Mouse (Mus musculus): ENCODE results near the gene Casq2. TPM values are rescaled to one million over a fixed set of nuclear protein-coding genes. Genes with fewer than 3 reads are reported as not detected.

Gene Casq2
- polyA plus RNA-seq, 1 experiment from 2014 or later = 45.9 TPM

- WGBS = 70% methylated on average over 10 of the region's 10 CpGs
- Histone ChIP-seq H3K27ac (ENCODE audit: low read length) (peak overlapping the region; percentile 95), H3K9me3 (replicated peaks; ENCODE audit: control insufficient read depth, low read length) (no peaks in the 10 kb centered on the region), H3K9ac (ENCODE audit: low read length) (peak overlapping the region; percentile 18; the same call in 1 of the 2 replicates), H3K27me3 (ENCODE audit: control insufficient read depth, insufficient read depth, low read length) (no peaks in the 10 kb centered on the region), H3K4me2 (ENCODE audit: low read depth, low read length) (no peak overlapping the region), H3K4me1 (ENCODE audit: control insufficient read depth, insufficient read depth, low read length) (peaks cover 18% of the 10 kb centered on the region), H3K36me3 (ENCODE audit: control insufficient read depth, insufficient read depth, low read length) (no peaks in the 10 kb centered on the region), H3K4me3 (replicated peaks; ENCODE audit: low read length) (no peak overlapping the region)
- no peak for ATAC-seq (ENCODE audit: insufficient read depth, low FRiP score)
These were observed 50.9 kb downstream of the Casq2 start for GRCm38 (mm10) chr3:102137158-102137557.

- Histone ChIP-seq H3K9ac (ENCODE audit: low read length) (no peak overlapping the region), H3K4me2 (ENCODE audit: low read depth, low read length) (no peak overlapping the region), H3K27ac (ENCODE audit: low read length) (no peak overlapping the region), H3K36me3 (ENCODE audit: control insufficient read depth, insufficient read depth, low read length) (no peaks in the 10 kb centered on the region), H3K27me3 (ENCODE audit: control insufficient read depth, insufficient read depth, low read length) (no peaks in the 10 kb centered on the region), H3K4me3 (replicated peaks; ENCODE audit: low read length) (no peak overlapping the region), H3K9me3 (replicated peaks; ENCODE audit: control insufficient read depth, low read length) (no peaks in the 10 kb centered on the region), H3K4me1 (ENCODE audit: control insufficient read depth, insufficient read depth, low read length) (peaks cover 18% of the 10 kb centered on the region)
- no peak for ATAC-seq (ENCODE audit: insufficient read depth, low FRiP score)
- 86% methylated on average over 6 of the region's 6 CpGs for WGBS
These were observed 52.7 kb downstream of the Casq2 start for GRCm38 (mm10) chr3:102138899-102139298.

- H3K4me2 ChIP-seq (ENCODE audit: low read depth, low read length) = no peak overlapping the region
- H3K4me1 ChIP-seq (ENCODE audit: control insufficient read depth, insufficient read depth, low read length) = peaks cover 14% of the 10 kb centered on the region
- peak overlapping the region; percentile 77 for H3K27ac ChIP-seq (ENCODE audit: low read length)
- no peaks in the 10 kb centered on the region for H3K27me3 ChIP-seq (ENCODE audit: control insufficient read depth, insufficient read depth, low read length)
- peak; percentile 59; the same call in 1 of the 2 replicates for ATAC-seq (ENCODE audit: insufficient read depth, low FRiP score)
- no peak overlapping the region for H3K9ac ChIP-seq (ENCODE audit: low read length)
- no peaks in the 10 kb centered on the region for H3K9me3 ChIP-seq (replicated peaks; ENCODE audit: control insufficient read depth, low read length)
- no peak overlapping the region for H3K4me3 ChIP-seq (replicated peaks; ENCODE audit: low read length)
- WGBS = 66% methylated on average over 6 of the region's 6 CpGs
- no peaks in the 10 kb centered on the region for H3K36me3 ChIP-seq (ENCODE audit: control insufficient read depth, insufficient read depth, low read length)
These were observed 54.4 kb downstream of the Casq2 start for GRCm38 (mm10) chr3:102140606-102141005.

DNA sequence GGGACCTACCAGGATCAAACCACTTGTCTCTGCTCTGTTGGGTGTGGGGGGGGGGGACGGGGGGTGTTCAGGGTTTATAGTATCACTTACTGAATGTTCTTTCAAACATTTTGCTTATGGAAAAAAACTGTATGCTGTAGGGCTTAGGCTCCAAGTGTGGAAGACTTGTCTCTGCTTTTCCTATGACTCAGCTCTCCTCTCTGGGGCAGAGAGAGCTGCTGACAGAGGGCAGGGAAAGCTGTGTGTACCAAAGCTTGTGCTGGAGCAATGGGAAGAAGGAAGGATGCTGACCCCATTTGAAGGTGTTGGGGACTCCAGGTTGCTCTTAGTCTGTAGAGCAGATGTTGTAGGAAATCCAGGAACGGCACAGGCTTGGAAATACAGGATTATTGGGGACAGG is 55.2 kb downstream of the Casq2 start:
- no peaks in the 10 kb centered on the region for H3K9me3 ChIP-seq (replicated peaks; ENCODE audit: control insufficient read depth, low read length)
- no peaks in the 10 kb centered on the region for H3K36me3 ChIP-seq (ENCODE audit: control insufficient read depth, insufficient read depth, low read length)
- no peak overlapping the region for H3K4me3 ChIP-seq (replicated peaks; ENCODE audit: low read length)
- H3K27ac ChIP-seq (ENCODE audit: low read length) = peak overlapping the region; percentile 77; the same call in 1 of the 2 replicates
- ATAC-seq (ENCODE audit: insufficient read depth, low FRiP score) = no peak
- H3K9ac ChIP-seq (ENCODE audit: low read length) = no peak overlapping the region
- H3K27me3 ChIP-seq (ENCODE audit: control insufficient read depth, insufficient read depth, low read length) = no peaks in the 10 kb centered on the region
- H3K4me1 ChIP-seq (ENCODE audit: control insufficient read depth, insufficient read depth, low read length) = peaks cover 6% of the 10 kb centered on the region
- H3K4me2 ChIP-seq (ENCODE audit: low read depth, low read length) = no peak overlapping the region
- 70% methylated on average over 2 of the region's 2 CpGs for WGBS

DNA sequence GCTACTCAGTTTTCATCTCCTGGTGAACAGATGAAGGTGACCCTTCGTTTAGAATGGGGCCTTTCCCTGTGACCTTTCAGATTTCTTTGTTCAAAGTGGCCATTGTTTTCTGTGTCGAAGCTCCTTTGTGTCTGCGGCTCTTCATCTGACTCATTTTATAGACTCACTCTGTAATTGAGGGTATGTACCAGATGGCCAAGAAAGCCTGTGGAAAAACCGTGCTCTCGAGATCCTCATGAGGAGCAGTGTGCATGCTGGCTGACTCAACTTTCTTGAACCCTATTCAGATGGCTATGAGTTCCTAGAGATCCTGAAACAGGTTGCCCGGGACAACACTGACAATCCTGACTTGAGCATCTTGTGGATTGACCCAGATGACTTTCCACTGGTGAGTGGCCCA is 55.7 kb downstream of the Casq2 start:
- Histone ChIP-seq H3K36me3 (ENCODE audit: control insufficient read depth, insufficient read depth, low read length) (no peaks in the 10 kb centered on the region), H3K9ac (ENCODE audit: low read length) (no peak overlapping the region), H3K27ac (ENCODE audit: low read length) (peak overlapping the region; percentile 57; the same call in 1 of the 2 replicates), H3K27me3 (ENCODE audit: control insufficient read depth, insufficient read depth, low read length) (no peaks in the 10 kb centered on the region), H3K4me1 (ENCODE audit: control insufficient read depth, insufficient read depth, low read length) (peaks cover 1% of the 10 kb centered on the region), H3K9me3 (replicated peaks; ENCODE audit: control insufficient read depth, low read length) (no peaks in the 10 kb centered on the region), H3K4me3 (replicated peaks; ENCODE audit: low read length) (no peak overlapping the region), H3K4me2 (ENCODE audit: low read depth, low read length) (no peak overlapping the region)
- ATAC-seq (ENCODE audit: insufficient read depth, low FRiP score) = no peak
- 71% methylated on average over 6 of the region's 6 CpGs for WGBS

GRCm38 (mm10) chr3:102142947-102143346 is 56.7 kb downstream of the Casq2 start:
- H3K27ac ChIP-seq (ENCODE audit: low read length) = no peak overlapping the region
- H3K4me3 ChIP-seq (replicated peaks; ENCODE audit: low read length) = no peak overlapping the region
- ATAC-seq (ENCODE audit: insufficient read depth, low FRiP score) = no peak
- no peaks in the 10 kb centered on the region for H3K36me3 ChIP-seq (ENCODE audit: control insufficient read depth, insufficient read depth, low read length)
- 91% methylated on average over 4 of the region's 4 CpGs for WGBS
- no peaks in the 10 kb centered on the region for H3K27me3 ChIP-seq (ENCODE audit: control insufficient read depth, insufficient read depth, low read length)
- H3K4me1 ChIP-seq (ENCODE audit: control insufficient read depth, insufficient read depth, low read length) = no peaks in the 10 kb centered on the region
- H3K9me3 ChIP-seq (replicated peaks; ENCODE audit: control insufficient read depth, low read length) = no peaks in the 10 kb centered on the region
- H3K9ac ChIP-seq (ENCODE audit: low read length) = no peak overlapping the region
- no peak overlapping the region for H3K4me2 ChIP-seq (ENCODE audit: low read depth, low read length)

- H3K4me3 ChIP-seq (replicated peaks; ENCODE audit: low read length) = no peak overlapping the region
- ATAC-seq (ENCODE audit: insufficient read depth, low FRiP score) = no peak
- H3K27me3 ChIP-seq (ENCODE audit: control insufficient read depth, insufficient read depth, low read length) = no peaks in the 10 kb centered on the region
- no peak overlapping the region for H3K27ac ChIP-seq (ENCODE audit: low read length)
- no peaks in the 10 kb centered on the region for H3K9me3 ChIP-seq (replicated peaks; ENCODE audit: control insufficient read depth, low read length)
- 71% methylated on average over 3 of the region's 3 CpGs for WGBS
- no peak overlapping the region for H3K9ac ChIP-seq (ENCODE audit: low read length)
- H3K36me3 ChIP-seq (ENCODE audit: control insufficient read depth, insufficient read depth, low read length) = no peaks in the 10 kb centered on the region
- no peaks in the 10 kb centered on the region for H3K4me1 ChIP-seq (ENCODE audit: control insufficient read depth, insufficient read depth, low read length)
- H3K4me2 ChIP-seq (ENCODE audit: low read depth, low read length) = no peak overlapping the region
These were observed 57.3 kb downstream of the Casq2 start for GRCm38 (mm10) chr3:102143536-102143935.

DNA sequence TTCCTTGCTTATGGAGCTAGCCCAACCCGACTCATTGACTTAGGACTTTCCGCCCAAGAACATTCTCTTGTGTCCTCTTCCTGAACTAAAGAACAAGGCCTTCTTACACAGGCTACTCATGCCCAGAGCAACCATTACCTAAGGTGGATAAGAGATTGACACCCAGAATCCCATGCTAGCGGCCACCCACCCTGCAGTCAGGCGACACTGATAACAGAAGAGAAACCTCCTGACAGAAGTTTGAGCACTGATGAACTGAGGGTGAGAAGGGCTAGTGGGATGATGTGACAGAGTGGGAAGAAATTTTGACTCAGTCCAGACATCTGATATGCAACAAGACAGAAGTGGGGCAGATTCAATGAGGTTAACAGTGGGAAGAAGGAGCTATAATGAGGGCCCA is 58.2 kb downstream of the Casq2 start:
- H3K36me3 ChIP-seq (ENCODE audit: control insufficient read depth, insufficient read depth, low read length) = no peaks in the 10 kb centered on the region
- H3K4me2 ChIP-seq (ENCODE audit: low read depth, low read length) = no peak overlapping the region
- H3K27me3 ChIP-seq (ENCODE audit: control insufficient read depth, insufficient read depth, low read length) = no peaks in the 10 kb centered on the region
- 0 out of 2 replicates have a peak, but pooled peaks have one; percentile 6 for ATAC-seq (ENCODE audit: insufficient read depth, low FRiP score)
- peaks cover 2% of the 10 kb centered on the region; the same call in 1 of the 2 replicates for H3K4me1 ChIP-seq (ENCODE audit: control insufficient read depth, insufficient read depth, low read length)
- WGBS = 92% methylated on average over 4 of the region's 4 CpGs
- no peaks in the 10 kb centered on the region for H3K9me3 ChIP-seq (replicated peaks; ENCODE audit: control insufficient read depth, low read length)
- no peak overlapping the region for H3K9ac ChIP-seq (ENCODE audit: low read length)
- H3K27ac ChIP-seq (ENCODE audit: low read length) = no peak overlapping the region
- H3K4me3 ChIP-seq (replicated peaks; ENCODE audit: low read length) = no peak overlapping the region

DNA sequence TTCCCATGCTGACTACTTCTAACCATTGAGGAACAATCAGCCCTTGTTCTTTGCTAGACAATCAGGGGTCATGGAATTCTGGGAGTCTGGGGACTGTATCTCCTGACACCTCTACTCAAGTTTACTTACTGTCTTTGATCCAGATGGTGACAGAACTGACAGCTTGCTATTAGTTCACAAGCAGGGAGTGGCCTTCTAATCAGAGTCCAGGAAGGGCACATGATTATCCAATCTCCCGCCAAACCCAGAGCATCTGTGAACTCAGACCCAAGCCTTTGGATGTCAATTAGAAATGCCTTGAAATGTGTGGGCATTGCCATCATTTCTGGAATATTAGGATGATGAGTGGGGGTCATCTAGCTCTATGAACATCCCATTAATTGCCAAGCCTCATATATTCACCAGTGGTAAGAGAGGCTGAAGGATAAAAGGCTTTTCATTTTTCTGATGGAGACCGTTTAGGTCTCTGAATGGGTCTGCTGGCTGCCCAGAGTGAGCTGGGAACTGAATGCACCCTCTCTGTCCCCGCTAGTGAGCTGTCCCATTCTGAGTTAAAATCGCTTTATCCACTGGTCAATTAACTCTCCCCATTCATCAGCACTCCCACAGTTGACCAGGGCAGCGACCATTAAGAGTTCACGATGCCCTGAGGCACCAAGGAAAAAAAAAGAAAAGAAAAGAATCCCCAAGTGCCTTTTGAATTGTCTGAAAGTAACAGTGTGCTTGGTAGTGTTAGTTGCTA is 59.6 kb downstream of the Casq2 start:
- H3K4me3 ChIP-seq (replicated peaks; ENCODE audit: low read length) = no peak overlapping the region
- H3K36me3 ChIP-seq (ENCODE audit: control insufficient read depth, insufficient read depth, low read length) = no peaks in the 10 kb centered on the region
- ATAC-seq (ENCODE audit: insufficient read depth, low FRiP score) = no peak

More for the DNA sequence above, 59.6 kb downstream of the Casq2 start:
- Histone ChIP-seq H3K9ac (ENCODE audit: low read length) (no peak overlapping the region), H3K9me3 (replicated peaks; ENCODE audit: control insufficient read depth, low read length) (no peaks in the 10 kb centered on the region), H3K27ac (ENCODE audit: low read length) (no peak overlapping the region), H3K27me3 (ENCODE audit: control insufficient read depth, insufficient read depth, low read length) (no peaks in the 10 kb centered on the region), H3K4me2 (ENCODE audit: low read depth, low read length) (no peak overlapping the region), H3K4me1 (ENCODE audit: control insufficient read depth, insufficient read depth, low read length) (peaks cover 9% of the 10 kb centered on the region)
- WGBS = 68% methylated on average over 6 of the region's 6 CpGs

Measured in stomach, embryonic 16.5 days (tissue).